Mouse (Mus musculus) lung, adult 2 months (tissue): ENCODE measurements around the gene Igf2bp3.

Source experiments
- CTCF ChIP-seq: fragments of 200-500 bp; IDR thresholded peaks from 2 replicates; pipeline ENCODE4 v1.5.1; 2011; ENCODE audit warnings: mild to moderate bottlenecking, low read length, control low read depth; ENCODE audit not compliant: insufficient read depth
- POLR2A ChIP-seq: fragments of 200-500 bp; IDR thresholded peaks from 2 replicates; pipeline ENCODE4 v1.6.1; 2011; ENCODE audit warnings: low read depth, mild to moderate bottlenecking, control low read depth, low read length, borderline replicate concordance; ENCODE audit errors: extremely low read depth

DNA sequence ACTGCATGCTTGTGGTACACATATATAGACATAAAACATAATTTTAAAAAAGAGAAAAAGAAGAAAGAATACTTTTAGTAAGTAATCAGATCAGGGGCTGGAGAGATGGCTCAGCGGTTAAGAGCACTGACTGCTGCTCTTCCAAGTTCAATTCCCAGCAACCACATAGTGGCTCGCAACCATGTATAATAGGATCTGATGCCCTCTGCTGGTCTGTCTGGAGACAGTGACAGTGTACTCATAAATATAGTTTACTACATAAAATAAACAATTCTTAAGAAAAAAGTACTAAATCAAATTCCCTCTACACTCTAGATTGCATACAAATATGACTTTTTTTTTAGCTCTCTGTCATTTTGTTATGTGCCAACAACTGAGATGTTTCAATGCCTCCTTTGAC, 36.4 kb upstream of the Igf2bp3 start:
- TF ChIP-seq CTCF (no peak), POLR2A (no peak)
